Mouse (Mus musculus) thymus, postnatal 36 days (tissue): ENCODE measurements at regions not wholly inside any gene's neighbourhood (a gene's known extent, or its start where the extent isn't known, plus 50 kb on each side); places are given as distances from the start of the nearest gene placed in this dataset.

Source experiments
- DNase-seq, 2 experiments: peaks; one replicate each; pipeline ENCODE4 v3.0.0; 2022; ENCODE audit warnings: mixed read lengths in 2 of 2

GRCm38 (mm10) chr5:75828332-75828731 lies 149.9 kb downstream of the Kdr start:
- no peak for DNase-seq

GRCm38 (mm10) chr5:75826283-75827098 lies 151.8 kb downstream of the Kdr start:
- no peak for DNase-seq

- DNase-seq, result no peak
Observed at GRCm38 (mm10) chr5:75825576-75825975, 152.7 kb downstream of the Kdr start.

- no peak for DNase-seq
Observed at GRCm38 (mm10) chr5:75824660-75825059, 153.6 kb downstream of the Kdr start.

- DNase-seq, result no peak
Observed at GRCm38 (mm10) chr5:75823646-75824045, 154.6 kb downstream of the Kdr start.

- no peak for DNase-seq
Observed at GRCm38 (mm10) chr5:75817396-75817795, 160.9 kb downstream of the Kdr start.

- no peak for DNase-seq
Observed at GRCm38 (mm10) chr5:75814393-75814984, 163.8 kb downstream of the Kdr start.

GRCm38 (mm10) chr5:75812686-75813085 lies 165.6 kb downstream of the Kdr start:
- no peak for DNase-seq

- peak; percentile 24 to 40 for DNase-seq
Observed at GRCm38 (mm10) chr5:75808551-75809332, 169.5 kb downstream of the Kdr start.

- no peak for DNase-seq
Observed at GRCm38 (mm10) chr5:75805011-75805410, 173.2 kb downstream of the Kdr start.

- no peak for DNase-seq
Observed at GRCm38 (mm10) chr5:75804340-75804739, 173.9 kb downstream of the Kdr start.

- no peak for DNase-seq
Observed at GRCm38 (mm10) chr5:75803012-75803411, 175.2 kb downstream of the Kdr start.

- no peak for DNase-seq
Observed at GRCm38 (mm10) chr5:75800040-75800989, 177.9 kb downstream of the Kdr start.

- no peak for DNase-seq
Observed at GRCm38 (mm10) chr5:75799627-75800026, 178.6 kb downstream of the Kdr start.

- no peak for DNase-seq
Observed at GRCm38 (mm10) chr5:75793184-75793583, 185.1 kb downstream of the Kdr start.

GRCm38 (mm10) chr5:75791738-75792137 lies 186.5 kb downstream of the Kdr start:
- DNase-seq, result peak; percentile 21 to 30

- no peak for DNase-seq
Observed at GRCm38 (mm10) chr5:75788087-75788486, 190.2 kb downstream of the Kdr start.

GRCm38 (mm10) chr5:75786196-75786595 lies 192.1 kb downstream of the Kdr start:
- no peak for DNase-seq

- no peak for DNase-seq
Observed at GRCm38 (mm10) chr5:75784998-75785593, 193.2 kb downstream of the Kdr start.

GRCm38 (mm10) chr5:75770592-75770991 lies 195.9 kb downstream of the Kit start:
- no peak for DNase-seq

GRCm38 (mm10) chr5:75767213-75767612 lies 192.5 kb downstream of the Kit start:
- no peak for DNase-seq

- DNase-seq, result no peak
Observed at GRCm38 (mm10) chr5:75762374-75762773, 187.7 kb downstream of the Kit start.
